Mouse (Mus musculus): ENCODE data around the gene Map2k5. TPM values are rescaled to one million over a fixed set of nuclear protein-coding genes. Genes with fewer than 3 reads are reported as not detected.

The Map2k5 gene
- polyA plus RNA-seq, 1 experiment, result 15.3 TPM

GRCm38 (mm10) chr9:63373315-63373714, 4.4 kb downstream of the Map2k5 start:
- H3K36me3 ChIP-seq (ENCODE audit: control insufficient read depth, insufficient read depth), result no peaks in the 10 kb centered on the region
- peaks cover 37% of the 10 kb centered on the region for H3K79me2 ChIP-seq (ENCODE audit: control insufficient read depth, insufficient read depth)
- H3K4me3 ChIP-seq (ENCODE audit: insufficient read depth, poor library complexity, severe bottlenecking), result no peak overlapping the region
- no peak overlapping the region for H3ac ChIP-seq (ENCODE audit: control insufficient read depth, insufficient read length, low read depth)
- H3K27me3 ChIP-seq (ENCODE audit: control insufficient read depth, insufficient read depth, insufficient read length), result no peaks in the 10 kb centered on the region
- TF ChIP-seq MYOG (IDR thresholded peaks at IDR 0.05; ENCODE audit: control insufficient read depth, extremely low read depth, insufficient read length), result no peak
- no peak for TF ChIP-seq MYOD1 (IDR thresholded peaks at IDR 0.05; ENCODE audit: control insufficient read depth, insufficient read length, low read depth)
- TF ChIP-seq FOSL1 (IDR thresholded peaks at IDR 0.05; ENCODE audit: insufficient read depth, low read length, poor library complexity, severe bottlenecking), result no peak
- no peak for TF ChIP-seq CEBPB (IDR thresholded peaks at IDR 0.05; ENCODE audit: low read depth)
- TF ChIP-seq USF1 (IDR thresholded peaks at IDR 0.05; ENCODE audit: low read depth), result no peak
- TF ChIP-seq CTCF (IDR thresholded peaks at IDR 0.05; ENCODE audit: control insufficient read depth, insufficient read depth, insufficient read length), result no peak
- no peak for TF ChIP-seq MAX (IDR thresholded peaks at IDR 0.05)
- H3K79me3 ChIP-seq (ENCODE audit: low read depth), result peaks cover 4% of the 10 kb centered on the region

- no peak overlapping the region for H3K4me3 ChIP-seq (ENCODE audit: insufficient read depth, poor library complexity, severe bottlenecking)
- H3K79me2 ChIP-seq (ENCODE audit: control insufficient read depth, insufficient read depth), result peaks cover 31% of the 10 kb centered on the region
- TF ChIP-seq USF1 (IDR thresholded peaks at IDR 0.05; ENCODE audit: low read depth) (no peak), MAX (IDR thresholded peaks at IDR 0.05) (no peak), MYOD1 (IDR thresholded peaks at IDR 0.05; ENCODE audit: control insufficient read depth, insufficient read length, low read depth) (no peak), MYOG (IDR thresholded peaks at IDR 0.05; ENCODE audit: control insufficient read depth, extremely low read depth, insufficient read length) (no peak), CEBPB (IDR thresholded peaks at IDR 0.05; ENCODE audit: low read depth) (no peak), FOSL1 (IDR thresholded peaks at IDR 0.05; ENCODE audit: insufficient read depth, low read length, poor library complexity, severe bottlenecking) (no peak), CTCF (IDR thresholded peaks at IDR 0.05; ENCODE audit: control insufficient read depth, insufficient read depth, insufficient read length) (no peak)
- no peaks in the 10 kb centered on the region for H3K36me3 ChIP-seq (ENCODE audit: control insufficient read depth, insufficient read depth)
- no peak overlapping the region for H3ac ChIP-seq (ENCODE audit: control insufficient read depth, insufficient read length, low read depth)
- H3K79me3 ChIP-seq (ENCODE audit: low read depth), result peaks cover 4% of the 10 kb centered on the region
- H3K27me3 ChIP-seq (ENCODE audit: control insufficient read depth, insufficient read depth, insufficient read length), result no peaks in the 10 kb centered on the region
Measured at GRCm38 (mm10) chr9:63372541-63372940, 5.2 kb downstream of the Map2k5 start.

GRCm38 (mm10) chr9:63360410-63360809, 17.3 kb downstream of the Map2k5 start:
- Histone ChIP-seq H3K79me3 (ENCODE audit: low read depth) (peaks cover 4% of the 10 kb centered on the region), H3K4me3 (ENCODE audit: insufficient read depth, poor library complexity, severe bottlenecking) (no peak overlapping the region), H3K36me3 (ENCODE audit: control insufficient read depth, insufficient read depth) (peaks cover 3% of the 10 kb centered on the region), H3K27me3 (ENCODE audit: control insufficient read depth, insufficient read depth, insufficient read length) (no peaks in the 10 kb centered on the region), H3ac (ENCODE audit: control insufficient read depth, insufficient read length, low read depth) (no peak overlapping the region), H3K79me2 (ENCODE audit: control insufficient read depth, insufficient read depth) (no peaks in the 10 kb centered on the region)
- TF ChIP-seq MAX (IDR thresholded peaks at IDR 0.05), result no peak
- TF ChIP-seq USF1 (IDR thresholded peaks at IDR 0.05; ENCODE audit: low read depth), result no peak
- no peak for TF ChIP-seq MYOD1 (IDR thresholded peaks at IDR 0.05; ENCODE audit: control insufficient read depth, insufficient read length, low read depth)
- TF ChIP-seq FOSL1 (IDR thresholded peaks at IDR 0.05; ENCODE audit: insufficient read depth, low read length, poor library complexity, severe bottlenecking), result no peak
- no peak for TF ChIP-seq CEBPB (IDR thresholded peaks at IDR 0.05; ENCODE audit: low read depth)
- no peak for TF ChIP-seq CTCF (IDR thresholded peaks at IDR 0.05; ENCODE audit: control insufficient read depth, insufficient read depth, insufficient read length)
- no peak for TF ChIP-seq MYOG (IDR thresholded peaks at IDR 0.05; ENCODE audit: control insufficient read depth, extremely low read depth, insufficient read length)

GRCm38 (mm10) chr9:63359016-63359415, 18.7 kb downstream of the Map2k5 start:
- no peak for TF ChIP-seq FOSL1 (IDR thresholded peaks at IDR 0.05; ENCODE audit: insufficient read depth, low read length, poor library complexity, severe bottlenecking)
- no peak for TF ChIP-seq MYOD1 (IDR thresholded peaks at IDR 0.05; ENCODE audit: control insufficient read depth, insufficient read length, low read depth)
- no peak for TF ChIP-seq CEBPB (IDR thresholded peaks at IDR 0.05; ENCODE audit: low read depth)
- no peak for TF ChIP-seq CTCF (IDR thresholded peaks at IDR 0.05; ENCODE audit: control insufficient read depth, insufficient read depth, insufficient read length)
- TF ChIP-seq MYOG (IDR thresholded peaks at IDR 0.05; ENCODE audit: control insufficient read depth, extremely low read depth, insufficient read length), result no peak
- TF ChIP-seq USF1 (IDR thresholded peaks at IDR 0.05; ENCODE audit: low read depth), result no peak
- TF ChIP-seq MAX (IDR thresholded peaks at IDR 0.05), result no peak
- Histone ChIP-seq H3ac (ENCODE audit: control insufficient read depth, insufficient read length, low read depth) (no peak overlapping the region), H3K79me2 (ENCODE audit: control insufficient read depth, insufficient read depth) (no peaks in the 10 kb centered on the region), H3K79me3 (ENCODE audit: low read depth) (peaks cover 4% of the 10 kb centered on the region), H3K4me3 (ENCODE audit: insufficient read depth, poor library complexity, severe bottlenecking) (no peak overlapping the region), H3K27me3 (ENCODE audit: control insufficient read depth, insufficient read depth, insufficient read length) (no peaks in the 10 kb centered on the region), H3K36me3 (ENCODE audit: control insufficient read depth, insufficient read depth) (no peaks in the 10 kb centered on the region)

- peaks cover under 1% of the 10 kb centered on the region for H3K79me3 ChIP-seq (ENCODE audit: low read depth)
- H3ac ChIP-seq (ENCODE audit: control insufficient read depth, insufficient read length, low read depth), result no peak overlapping the region
- TF ChIP-seq MYOG (IDR thresholded peaks at IDR 0.05; ENCODE audit: control insufficient read depth, extremely low read depth, insufficient read length) (no peak), MYOD1 (IDR thresholded peaks at IDR 0.05; ENCODE audit: control insufficient read depth, insufficient read length, low read depth) (no peak)
- H3K36me3 ChIP-seq (ENCODE audit: control insufficient read depth, insufficient read depth), result no peaks in the 10 kb centered on the region
- no peaks in the 10 kb centered on the region for H3K27me3 ChIP-seq (ENCODE audit: control insufficient read depth, insufficient read depth, insufficient read length)
- no peak overlapping the region for H3K4me3 ChIP-seq (ENCODE audit: insufficient read depth, poor library complexity, severe bottlenecking)
- no peaks in the 10 kb centered on the region for H3K79me2 ChIP-seq (ENCODE audit: control insufficient read depth, insufficient read depth)
Measured at GRCm38 (mm10) chr9:63356721-63357120, 21.0 kb downstream of the Map2k5 start.

- no peaks in the 10 kb centered on the region for H3K79me2 ChIP-seq (ENCODE audit: control insufficient read depth, insufficient read depth)
- no peaks in the 10 kb centered on the region for H3K27me3 ChIP-seq (ENCODE audit: control insufficient read depth, insufficient read depth, insufficient read length)
- H3ac ChIP-seq (ENCODE audit: control insufficient read depth, insufficient read length, low read depth), result no peak overlapping the region
- peaks cover 3% of the 10 kb centered on the region for H3K79me3 ChIP-seq (ENCODE audit: low read depth)
- no peak for TF ChIP-seq MAX (IDR thresholded peaks at IDR 0.05)
- no peak for TF ChIP-seq FOSL1 (IDR thresholded peaks at IDR 0.05; ENCODE audit: insufficient read depth, low read length, poor library complexity, severe bottlenecking)
- TF ChIP-seq MYOD1 (IDR thresholded peaks at IDR 0.05; ENCODE audit: control insufficient read depth, insufficient read length, low read depth), result no peak
- no peak for TF ChIP-seq CEBPB (IDR thresholded peaks at IDR 0.05; ENCODE audit: low read depth)
- TF ChIP-seq MYOG (IDR thresholded peaks at IDR 0.05; ENCODE audit: control insufficient read depth, extremely low read depth, insufficient read length), result no peak
- no peak for TF ChIP-seq CTCF (IDR thresholded peaks at IDR 0.05; ENCODE audit: control insufficient read depth, insufficient read depth, insufficient read length)
- TF ChIP-seq USF1 (IDR thresholded peaks at IDR 0.05; ENCODE audit: low read depth), result no peak
- no peaks in the 10 kb centered on the region for H3K36me3 ChIP-seq (ENCODE audit: control insufficient read depth, insufficient read depth)
- H3K4me3 ChIP-seq (ENCODE audit: insufficient read depth, poor library complexity, severe bottlenecking), result no peak overlapping the region
Measured at GRCm38 (mm10) chr9:63356278-63356677, 21.4 kb downstream of the Map2k5 start.
